Mouse (Mus musculus): Measurements from ENCODE around the gene Atcay.

GRCm38 (mm10) chr10:81180946-81181345 lies 49.7 kb downstream of the Atcay start:
- TF ChIP-seq POLR2A (IDR thresholded peaks at IDR 0.05; ENCODE audit: control insufficient read depth, extremely low read depth, insufficient read depth, low read length, poor library complexity) (no peak), CTCF (IDR thresholded peaks at IDR 0.05; ENCODE audit: borderline replicate concordance, control insufficient read depth, extremely low read depth, insufficient read depth, low read length, poor library complexity) (no peak)
